Mouse (Mus musculus) testis, adult 2 months (tissue): ENCODE measurements at regions not wholly inside any gene's neighbourhood (a gene's known extent, or its start where the extent isn't known, plus 50 kb on each side); places are given as distances from the start of the nearest gene placed in this dataset.

Experiments used
- H3K27ac ChIP-seq: fragments of 200-500 bp; 2 replicates; pipeline ENCODE4 v1.5.1; 2012; ENCODE audit warnings: low read depth, low read length; ENCODE audit not compliant: control insufficient read depth, insufficient read depth
- H3K27me3 ChIP-seq: fragments of 200-500 bp; 2 replicates; pipeline ENCODE4 v1.6.1; 2012; ENCODE audit warnings: mild to moderate bottlenecking, low read length, moderate library complexity; ENCODE audit not compliant: control insufficient read depth, insufficient read depth
- H3K36me3 ChIP-seq: fragments of 200-500 bp; 2 replicates; pipeline ENCODE4 v1.6.1; 2012; ENCODE audit warnings: mild to moderate bottlenecking, low read length; ENCODE audit not compliant: control insufficient read depth, insufficient read depth
- H3K4me1 ChIP-seq: fragments of 200-500 bp; 2 replicates; pipeline ENCODE4 v1.6.1; 2012; ENCODE audit warnings: low read length; ENCODE audit not compliant: control insufficient read depth, insufficient read depth
- H3K4me3 ChIP-seq: fragments of 200-500 bp; 2 replicates; pipeline ENCODE4 v1.5.1; 2012; ENCODE audit warnings: low read depth, mild to moderate bottlenecking, low read length, moderate library complexity, mixed read lengths; ENCODE audit not compliant: control insufficient read depth
- CTCF ChIP-seq: fragments of 200-500 bp; IDR thresholded peaks from 2 replicates; pipeline ENCODE4 v1.5.1; 2012; ENCODE audit warnings: low read depth, mild to moderate bottlenecking, inconsistent platforms, low read length, moderate library complexity; ENCODE audit not compliant: control insufficient read depth, insufficient read depth, insufficient replicate concordance
- POLR2A ChIP-seq: fragments of 200-500 bp; IDR thresholded peaks from 2 replicates; pipeline ENCODE4 v1.6.1; 2012; ENCODE audit warnings: low read depth, mild to moderate bottlenecking, inconsistent platforms, low read length, moderate library complexity; ENCODE audit not compliant: control insufficient read depth

GRCm38 (mm10) chr1:89244598-89244997, 174.4 kb downstream of the Sh3bp4 start:
- TF ChIP-seq POLR2A = no peak
- no peak for TF ChIP-seq CTCF
- Histone ChIP-seq H3K36me3 (no peaks in the 10 kb centered on the region), H3K4me3 (no peak overlapping the region), H3K4me1 (no peaks in the 10 kb centered on the region), H3K27me3 (no peaks in the 10 kb centered on the region), H3K27ac (no peak overlapping the region)

GRCm38 (mm10) chr1:89245202-89246003, 175.2 kb downstream of the Sh3bp4 start:
- no peaks in the 10 kb centered on the region for H3K4me1 ChIP-seq
- H3K27ac ChIP-seq = no peak overlapping the region
- H3K4me3 ChIP-seq = no peak overlapping the region
- no peaks in the 10 kb centered on the region for H3K36me3 ChIP-seq
- TF ChIP-seq CTCF (no peak), POLR2A (no peak)
- H3K27me3 ChIP-seq = no peaks in the 10 kb centered on the region

- H3K27ac ChIP-seq = no peak overlapping the region
Observed at GRCm38 (mm10) chr1:89251753-89252152, 181.5 kb downstream of the Sh3bp4 start.

GRCm38 (mm10) chr1:89252528-89252927, 182.3 kb downstream of the Sh3bp4 start:
- Histone ChIP-seq H3K4me1 (no peaks in the 10 kb centered on the region), H3K4me3 (no peak overlapping the region), H3K27me3 (no peaks in the 10 kb centered on the region), H3K27ac (no peak overlapping the region), H3K36me3 (no peaks in the 10 kb centered on the region)
- no peak for TF ChIP-seq POLR2A
- no peak for TF ChIP-seq CTCF

More at GRCm38 (mm10) chr1:89251753-89252152, 181.5 kb downstream of the Sh3bp4 start:
- Histone ChIP-seq H3K4me1 (no peaks in the 10 kb centered on the region), H3K27me3 (no peaks in the 10 kb centered on the region), H3K36me3 (no peaks in the 10 kb centered on the region), H3K4me3 (no peak overlapping the region)
- TF ChIP-seq POLR2A (no peak), CTCF (no peak)

GRCm38 (mm10) chr1:89257945-89258344, 187.7 kb downstream of the Sh3bp4 start:
- H3K4me1 ChIP-seq = no peaks in the 10 kb centered on the region
- H3K27ac ChIP-seq = no peak overlapping the region
- no peaks in the 10 kb centered on the region for H3K36me3 ChIP-seq
- no peak for TF ChIP-seq CTCF
- TF ChIP-seq POLR2A = no peak
- no peak overlapping the region for H3K4me3 ChIP-seq
- H3K27me3 ChIP-seq = no peaks in the 10 kb centered on the region

- Histone ChIP-seq H3K4me1 (peaks cover 9% of the 10 kb centered on the region), H3K27ac (no peak overlapping the region), H3K27me3 (no peaks in the 10 kb centered on the region), H3K4me3 (no peak overlapping the region), H3K36me3 (no peaks in the 10 kb centered on the region)
- TF ChIP-seq CTCF = no peak
- TF ChIP-seq POLR2A = no peak
Observed at GRCm38 (mm10) chr1:89265771-89266170, 188.8 kb upstream of the Agap1 start.

GRCm38 (mm10) chr1:89268806-89269205, 185.8 kb upstream of the Agap1 start:
- H3K4me3 ChIP-seq = no peak overlapping the region
- TF ChIP-seq CTCF (no peak), POLR2A (no peak)
- no peaks in the 10 kb centered on the region for H3K27me3 ChIP-seq
- H3K27ac ChIP-seq = no peak overlapping the region
- H3K4me1 ChIP-seq = peaks cover 9% of the 10 kb centered on the region
- no peaks in the 10 kb centered on the region for H3K36me3 ChIP-seq

GRCm38 (mm10) chr1:89271743-89272142, 182.9 kb upstream of the Agap1 start:
- Histone ChIP-seq H3K27me3 (no peaks in the 10 kb centered on the region), H3K4me1 (peaks cover 5% of the 10 kb centered on the region; the same call in 1 of the 2 replicates), H3K4me3 (no peak overlapping the region), H3K27ac (no peak overlapping the region), H3K36me3 (no peaks in the 10 kb centered on the region)
- TF ChIP-seq POLR2A (no peak), CTCF (no peak)
